Mouse (Mus musculus): ENCODE measurements around the gene Gpr165.

GRCm38 (mm10) chrX:96712907-96713774, at the start of gene Gpr165:
- no peak for TF ChIP-seq CTCF (IDR thresholded peaks at IDR 0.05; ENCODE audit: control insufficient read depth, insufficient read depth, insufficient replicate concordance, low read depth, low read length)
- no peak for TF ChIP-seq POLR2A (IDR thresholded peaks at IDR 0.05; ENCODE audit: control insufficient read depth, low read depth, low read length)
